Mouse (Mus musculus) heart, embryonic 14.5 days (tissue): ENCODE data around the gene Gm1043. TPM values are rescaled to one million over a fixed set of nuclear protein-coding genes. Genes with fewer than 3 reads are reported as not detected.

Experiments used
- ATAC-seq: fragments of 200-750 bp; cut with Nextera tagmentation; 2 replicates; pipeline ENCODE4 v1.8.0; 2017; ENCODE audit warnings: low read depth, moderate TSS enrichment; ENCODE audit not compliant: insufficient number of reproducible peaks, insufficient read depth, low FRiP score
- H3K27ac ChIP-seq, 2 experiments: fragments of 200-500 bp in 1 of 2; fragments of 300-500 bp in 1 of 2; sonication (generic) in 1 of 2; replicated peaks in 1 of 2; 2 replicates each; pipeline ENCODE4 v1.5.1; 2012 to 2014; ENCODE audit warnings: low read depth in 2 of 2, low read length in 2 of 2, control low read depth in 1 of 2, mild to moderate bottlenecking in 1 of 2, mixed read lengths in 1 of 2; ENCODE audit not compliant: control insufficient read depth in 1 of 2, insufficient read depth in 1 of 2
- H3K27me3 ChIP-seq: fragments of 300-500 bp; sonication (generic); 2 replicates; pipeline ENCODE4 v1.6.1; 2014; ENCODE audit warnings: mild to moderate bottlenecking, low read length, control low read depth; ENCODE audit not compliant: control insufficient read depth, insufficient read depth
- H3K36me3 ChIP-seq: fragments of 300-500 bp; sonication (generic); 2 replicates; pipeline ENCODE4 v1.6.1; 2014; ENCODE audit warnings: mild to moderate bottlenecking, control low read depth, low read length, mixed read lengths; ENCODE audit not compliant: control insufficient read depth, insufficient read depth
- H3K4me1 ChIP-seq, 2 experiments: fragments of 200-500 bp in 1 of 2; fragments of 300-500 bp in 1 of 2; sonication (generic) in 1 of 2; 2 replicates each; pipeline ENCODE4 v1.6.1; 2012 to 2014; ENCODE audit warnings: low read length in 2 of 2, control low read depth in 1 of 2, mixed read lengths in 1 of 2; ENCODE audit not compliant: control insufficient read depth in 2 of 2, insufficient read depth in 2 of 2
- H3K4me2 ChIP-seq: fragments of 300-500 bp; sonication (generic); 2 replicates; pipeline ENCODE4 v1.6.1; 2014; ENCODE audit warnings: mild to moderate bottlenecking, low read length
- H3K4me3 ChIP-seq, 2 experiments: fragments of 200-500 bp in 1 of 2; fragments of 300-500 bp in 1 of 2; sonication (generic) in 1 of 2; 2 replicates each; pipeline ENCODE4 v1.5.1; 2012 to 2014; ENCODE audit warnings: low read length in 2 of 2, mild to moderate bottlenecking in 2 of 2, control low read depth in 1 of 2, low read depth in 1 of 2, moderate library complexity in 1 of 2; ENCODE audit not compliant: control insufficient read depth in 1 of 2, insufficient read depth in 1 of 2
- H3K9ac ChIP-seq: fragments of 300-500 bp; sonication (generic); 2 replicates; pipeline ENCODE4 v1.6.1; 2014; ENCODE audit warnings: mild to moderate bottlenecking, low read length
- H3K9me3 ChIP-seq: fragments of 300-500 bp; sonication (generic); 2 replicates; pipeline ENCODE4 v1.6.1; 2016; ENCODE audit warnings: low read length, control low read depth; ENCODE audit not compliant: control insufficient read depth
- whole genome bisulfite sequencing: fragments of 180-500 bp; shearing (Covaris S2); extraction: QIAGEN DNeasy Blood & Tissue Kit; methylation state at CpG from one replicate; pipeline ENCODE4 v1.1.7; 2014; 5-methylcytosine and 5-hydroxymethylcytosine counted together
- polyA plus RNA-seq: library from polyadenylated mRNA; unstranded; fragments of >200 nt; fragmentation: Nextera tagmentation; extraction: Ambion mirVana; gene quantifications from 2 replicates; pipeline ENCODE4 v1.2.1, GENCODE M21; 2014

The Gm1043 gene
- polyA plus RNA-seq, 1 experiment from 2014 or later = not detected

- no peak overlapping the region for H3K27ac ChIP-seq
- H3K4me3 ChIP-seq = no peak overlapping the region
- no peak for ATAC-seq
- H3K36me3 ChIP-seq = no peaks in the 10 kb centered on the region
- H3K4me2 ChIP-seq = no peak overlapping the region
- no peaks in the 10 kb centered on the region for H3K9me3 ChIP-seq
- 0 out of 2 replicates have a peak, but pooled peaks cover 4% of the 10 kb centered on the region for H3K27me3 ChIP-seq
- 52% methylated on average over 9 of the region's 9 CpGs for WGBS
- no peak overlapping the region for H3K9ac ChIP-seq
- peaks cover 0 to 4% of the 10 kb centered on the region in 2 experiments; a peak in 1 of 4 replicates for H3K4me1 ChIP-seq
Measured at GRCm38 (mm10) chr5:37117126-37117525, 32.0 kb downstream of the Gm1043 start.

- H3K4me1 ChIP-seq = no peaks in the 10 kb centered on the region
- ATAC-seq = no peak
- H3K36me3 ChIP-seq = no peaks in the 10 kb centered on the region
- H3K4me2 ChIP-seq = no peak overlapping the region
- 0 out of 2 replicates have a peak, but pooled peaks cover 2% of the 10 kb centered on the region for H3K27me3 ChIP-seq
- H3K9ac ChIP-seq = no peak overlapping the region
- 38% methylated on average over 4 of the region's 4 CpGs for WGBS
- no peak overlapping the region for H3K4me3 ChIP-seq
- no peak overlapping the region for H3K27ac ChIP-seq
- no peaks in the 10 kb centered on the region for H3K9me3 ChIP-seq
Measured at GRCm38 (mm10) chr5:37118242-37118641, 33.1 kb downstream of the Gm1043 start.

GRCm38 (mm10) chr5:37121186-37121680, 36.1 kb downstream of the Gm1043 start:
- no peaks in the 10 kb centered on the region for H3K4me1 ChIP-seq
- no peaks in the 10 kb centered on the region for H3K36me3 ChIP-seq
- no peak for ATAC-seq
- no peak overlapping the region for H3K27ac ChIP-seq
- no peak overlapping the region for H3K4me2 ChIP-seq
- WGBS = 75% methylated on average over 7 of the region's 7 CpGs
- H3K9ac ChIP-seq = no peak overlapping the region
- H3K9me3 ChIP-seq = no peaks in the 10 kb centered on the region
- H3K27me3 ChIP-seq = no peaks in the 10 kb centered on the region
- no peak overlapping the region for H3K4me3 ChIP-seq

GRCm38 (mm10) chr5:37131841-37132240, 46.7 kb downstream of the Gm1043 start:
- ATAC-seq = no peak
- H3K4me1 ChIP-seq = no peaks in the 10 kb centered on the region
- H3K4me2 ChIP-seq = no peak overlapping the region
- no peaks in the 10 kb centered on the region for H3K27me3 ChIP-seq
- H3K27ac ChIP-seq = no peak overlapping the region
- H3K9ac ChIP-seq = no peak overlapping the region
- no peak overlapping the region for H3K4me3 ChIP-seq
- no peaks in the 10 kb centered on the region for H3K9me3 ChIP-seq
- WGBS = 38% methylated on average over 4 of the region's 4 CpGs
- H3K36me3 ChIP-seq = no peaks in the 10 kb centered on the region

GRCm38 (mm10) chr5:37141745-37142144, 56.6 kb downstream of the Gm1043 start:
- Histone ChIP-seq H3K4me2 (no peak overlapping the region), H3K36me3 (no peaks in the 10 kb centered on the region), H3K9me3 (no peaks in the 10 kb centered on the region), H3K4me1 (no peaks in the 10 kb centered on the region), H3K9ac (no peak overlapping the region), H3K27me3 (no peaks in the 10 kb centered on the region), H3K4me3 (no peak overlapping the region), H3K27ac (no peak overlapping the region)
- WGBS = 71% methylated on average over 8 of the region's 8 CpGs
- ATAC-seq = no peak

- Histone ChIP-seq H3K4me2 (no peak overlapping the region), H3K27me3 (no peaks in the 10 kb centered on the region), H3K27ac (no peak overlapping the region), H3K9ac (no peak overlapping the region), H3K9me3 (no peaks in the 10 kb centered on the region), H3K4me3 (no peak overlapping the region), H3K36me3 (no peaks in the 10 kb centered on the region), H3K4me1 (no peaks in the 10 kb centered on the region)
- WGBS = 18% methylated on average over 4 of the region's 4 CpGs
- no peak for ATAC-seq
Measured at GRCm38 (mm10) chr5:37147536-37147935, 62.4 kb downstream of the Gm1043 start.

GRCm38 (mm10) chr5:37150650-37151049, 65.5 kb downstream of the Gm1043 start:
- Histone ChIP-seq H3K36me3 (no peaks in the 10 kb centered on the region), H3K9me3 (no peaks in the 10 kb centered on the region), H3K27me3 (no peaks in the 10 kb centered on the region), H3K9ac (no peak overlapping the region), H3K4me1 (no peaks in the 10 kb centered on the region), H3K4me2 (no peak overlapping the region), H3K4me3 (no peak overlapping the region), H3K27ac (no peak overlapping the region)
- no peak for ATAC-seq
- WGBS = 44% methylated on average over 5 of the region's 5 CpGs

- ATAC-seq = no peak
- Histone ChIP-seq H3K27ac (no peak overlapping the region), H3K4me3 (no peak overlapping the region), H3K4me1 (no peaks in the 10 kb centered on the region), H3K27me3 (peaks cover 8% of the 10 kb centered on the region; the same call in 1 of the 2 replicates), H3K9ac (no peak overlapping the region), H3K4me2 (no peak overlapping the region), H3K36me3 (no peaks in the 10 kb centered on the region), H3K9me3 (no peaks in the 10 kb centered on the region)
- WGBS = 61% methylated on average over 7 of the region's 7 CpGs
Measured at GRCm38 (mm10) chr5:37154472-37154871, 69.3 kb downstream of the Gm1043 start.
